Mouse (Mus musculus): ENCODE measurements around the gene Urb1. TPM values are rescaled to one million over a fixed set of nuclear protein-coding genes. Genes with fewer than 3 reads are reported as not detected.

The Urb1 gene
- total and polyA plus RNA-seq, 3 experiments, result 21.1 to 34.5 (median 29.4) TPM

DNA sequence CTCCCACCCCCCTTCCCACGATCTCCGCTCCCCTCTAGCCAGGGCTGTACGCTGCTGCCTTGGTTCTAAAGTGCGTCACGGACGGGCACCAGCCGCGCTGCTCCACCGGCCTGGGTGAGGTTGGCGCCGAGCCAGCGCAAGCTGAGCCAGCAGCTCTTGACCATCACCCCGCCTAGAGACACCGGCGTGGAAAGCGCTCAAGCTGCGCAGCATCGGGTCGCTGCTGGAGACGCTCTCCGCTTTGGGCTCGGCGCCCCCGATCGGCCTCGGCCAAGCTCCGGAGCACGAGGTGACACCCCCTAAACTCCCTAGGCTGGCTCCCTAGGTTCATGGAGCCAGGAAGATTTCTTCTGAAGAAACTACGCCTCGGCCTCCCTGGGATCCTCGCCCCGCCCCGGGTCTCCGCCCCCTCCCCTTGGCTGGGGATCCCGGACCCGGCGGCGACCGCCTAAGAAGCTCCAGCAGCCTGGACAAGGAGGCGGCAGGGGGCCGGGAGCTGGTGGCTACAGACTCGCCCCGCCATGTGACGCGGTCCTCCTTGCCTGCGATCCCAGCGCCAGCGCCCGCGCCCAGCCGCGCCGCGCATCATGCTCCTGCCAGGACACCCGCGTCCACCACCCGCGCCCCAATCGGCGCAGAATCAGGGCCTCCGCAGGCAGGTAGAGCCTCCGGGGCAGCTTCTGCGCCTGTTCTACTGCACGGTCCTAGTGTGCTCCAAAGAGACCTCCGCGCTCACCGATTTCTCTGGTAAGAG, 20.6 kb upstream of the Urb1 start:
- H3K4me3 ChIP-seq (replicated peaks in 1 of 3; ENCODE audit: low read depth in 2 of 3, low read length in 2 of 3, poor library complexity in 1 of 3), result no peak overlapping the region
- H3K36me3 ChIP-seq (replicated peaks in 1 of 2; ENCODE audit: control insufficient read depth in 1 of 2, insufficient read depth in 1 of 2, low read length in 1 of 2), result no peaks in the 10 kb centered on the region
- DNase-seq (ENCODE audit: extremely low read depth), result no peak
- TF ChIP-seq ETS1 (conservative IDR thresholded peaks at IDR 0.05; ENCODE audit: low read depth, low read length) (no peak), USF1 (IDR thresholded peaks at IDR 0.05; ENCODE audit: low read depth, low read length) (no peak), SIN3A (IDR thresholded peaks at IDR 0.05; ENCODE audit: low read length) (no peak), JUND (conservative IDR thresholded peaks at IDR 0.05; ENCODE audit: low read depth, low read length) (no peak), ZNF384 (IDR thresholded peaks at IDR 0.05; ENCODE audit: low read depth, low read length) (no peak), USF2 (conservative IDR thresholded peaks at IDR 0.05; ENCODE audit: low read depth, low read length) (no peak), EP300 (IDR thresholded peaks at IDR 0.05; ENCODE audit: low read length) (no peak), TCF12 (IDR thresholded peaks at IDR 0.05; ENCODE audit: low read depth, low read length) (no peak), RAD21 (IDR thresholded peaks at IDR 0.05; ENCODE audit: low read depth, low read length) (no peak), CHD1 (IDR thresholded peaks at IDR 0.05; ENCODE audit: low read depth, low read length) (no peak), ZMIZ1 (IDR thresholded peaks at IDR 0.05; ENCODE audit: low read depth, low read length) (no peak), UBTF (IDR thresholded peaks at IDR 0.05; ENCODE audit: low read depth, low read length) (no peak), E2F4 (IDR thresholded peaks at IDR 0.05; ENCODE audit: insufficient replicate concordance, low read depth, low read length) (no peak), NRF1 (IDR thresholded peaks at IDR 0.05; ENCODE audit: low read depth, low read length) (no peak), JUN (IDR thresholded peaks at IDR 0.05; ENCODE audit: insufficient read depth, low read depth, low read length) (no peak), MAZ (IDR thresholded peaks at IDR 0.05; ENCODE audit: low read depth, low read length) (no peak), CHD2 (IDR thresholded peaks at IDR 0.05; ENCODE audit: low read length) (no peak), PAX5 (IDR thresholded peaks at IDR 0.05; ENCODE audit: low read length) (no peak), BHLHE40 (IDR thresholded peaks at IDR 0.05; ENCODE audit: low read depth, low read length) (no peak), MAFK (IDR thresholded peaks at IDR 0.05; ENCODE audit: insufficient replicate concordance, low read length) (no peak)
- H3K79me2 ChIP-seq (replicated peaks; ENCODE audit: control insufficient read depth, extremely low read depth, insufficient read depth, poor library complexity, severe bottlenecking), result no peaks in the 10 kb centered on the region
- peaks cover 15% of the 10 kb centered on the region for H3K27me3 ChIP-seq (replicated peaks)
- H3K9me3 ChIP-seq (replicated peaks; ENCODE audit: low read length), result peaks cover 10% of the 10 kb centered on the region
- no peak overlapping the region for H3K9ac ChIP-seq (ENCODE audit: insufficient read depth, low read depth)
- H3K4me1 ChIP-seq (ENCODE audit: control insufficient read depth in 1 of 2, insufficient read depth in 2 of 2), result no peaks in the 10 kb centered on the region
- no peak overlapping the region for H3K27ac ChIP-seq (ENCODE audit: insufficient read depth, low read depth)
- no peak overlapping the region for H3K4me2 ChIP-seq (ENCODE audit: insufficient read depth, low read depth, poor library complexity, severe bottlenecking)
- in situ Hi-C loops (cut with MboI; ENCODE audit: low pct_ligation_motif_present, low pct_unique_long_range_greater_than_20kb, low sequenced_read_pairs) (no loop called here), dilution Hi-C loops (cut with MboI; ENCODE audit: extremely low pct_ligation_motif_present, extremely low pct_unique_long_range_greater_than_20kb, low sequenced_read_pairs) (no loop called here)

Measured in CH12.LX (cell line).